8 mouse cellular contexts compared by ENCODE assay signal in the genomic region with DNA sequence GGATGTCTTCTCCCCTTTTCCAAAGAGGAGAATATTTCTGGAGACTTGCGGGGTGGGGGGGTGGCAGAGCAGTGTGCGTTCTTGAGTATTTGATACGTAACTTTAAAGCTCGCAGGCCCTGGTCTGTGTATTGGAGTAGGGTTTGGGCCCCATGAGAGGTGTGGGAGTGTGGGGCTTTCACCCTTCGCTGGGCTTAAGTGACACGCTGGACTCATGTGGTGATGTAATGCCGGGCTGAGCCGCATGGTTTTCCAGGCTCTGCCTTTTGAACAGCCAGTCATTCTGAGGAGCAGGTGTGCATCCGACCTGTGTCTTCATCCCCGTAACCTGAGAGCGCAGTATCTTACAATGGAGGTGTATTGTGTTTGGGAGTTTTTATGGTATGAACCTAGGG.
A peak's percentile ranks its signal among the peaks of the same experiment; 100 is the strongest.
DNase-seq lines count a peak whose midpoint lies in the region; ATAC-seq lines count a peak whose summit lies in the region.

No protein-coding gene starts in this region.

- H3K27ac ChIP-seq in heart, embryonic 16.5 days (ENCODE audit: low read length) = peak overlapping the region; percentile 92
- peak overlapping the region; percentile 97; the same call in 1 of the 2 replicates for H3K27ac ChIP-seq in hindbrain, embryonic 11.5 days (ENCODE audit: low read depth, low read length)
- H3K27ac ChIP-seq in midbrain, embryonic 15.5 days = peak overlapping the region; percentile 97

- H3K36me3 ChIP-seq in heart, embryonic 16.5 days (ENCODE audit: control insufficient read depth, insufficient read depth) = no peaks in the 10 kb centered on the region
- H3K36me3 ChIP-seq in hindbrain, embryonic 11.5 days (ENCODE audit: control insufficient read depth, insufficient read depth, low read length) = no peaks in the 10 kb centered on the region
- H3K36me3 ChIP-seq in midbrain, embryonic 15.5 days (replicated peaks) = no peaks in the 10 kb centered on the region

- DNase-seq in heart, adult 9 months (ENCODE audit: low spot score in 2 of 2) = no peak
- DNase-seq in cerebellum, adult 9-10 months = peak; percentile 73
- DNase-seq in hindbrain, embryonic 11.5 days (ENCODE audit: low spot score) = peak; percentile 60
- no peak for DNase-seq in thymus, adult 18-20 months
- DNase-seq in layer of hippocampus, adult 9-10 months (ENCODE audit: low spot score) = no peak
- no peak for DNase-seq in kidney, postnatal 10 days

- peak overlapping the region; percentile 88 for H3K9ac ChIP-seq in heart, embryonic 16.5 days (ENCODE audit: low read length)
- peak overlapping the region; percentile 95 for H3K9ac ChIP-seq in hindbrain, embryonic 11.5 days (ENCODE audit: low read depth, low read length)
- peak overlapping the region; percentile 92 for H3K9ac ChIP-seq in midbrain, embryonic 15.5 days

- 35% methylated on average over 11 of the region's 11 CpGs for WGBS in heart, embryonic 16.5 days
- 19% methylated on average over 11 of the region's 11 CpGs for WGBS in hindbrain, embryonic 11.5 days
- 13% methylated on average over 11 of the region's 11 CpGs for whole genome bisulfite sequencing in midbrain, embryonic 15.5 days

- H3K4me1 ChIP-seq in heart, embryonic 16.5 days (ENCODE audit: control insufficient read depth, insufficient read depth, low read length) = peaks cover 72% of the 10 kb centered on the region
- H3K4me1 ChIP-seq in hindbrain, embryonic 11.5 days (replicated peaks; ENCODE audit: control insufficient read depth, insufficient read depth, low read length) = peaks cover 13% of the 10 kb centered on the region
- peaks cover 50% of the 10 kb centered on the region for H3K4me1 ChIP-seq in midbrain, embryonic 15.5 days

- H3K9me3 ChIP-seq in heart, embryonic 16.5 days (replicated peaks; ENCODE audit: control insufficient read depth, low read length) = no peaks in the 10 kb centered on the region
- no peaks in the 10 kb centered on the region for H3K9me3 ChIP-seq in hindbrain, embryonic 11.5 days (ENCODE audit: control insufficient read depth, low read length)
- no peaks in the 10 kb centered on the region for H3K9me3 ChIP-seq in midbrain, embryonic 15.5 days

- no peaks in the 10 kb centered on the region for H3K27me3 ChIP-seq in heart, embryonic 16.5 days (ENCODE audit: control insufficient read depth, insufficient read depth, low read length)
- H3K27me3 ChIP-seq in hindbrain, embryonic 11.5 days (ENCODE audit: control insufficient read depth, insufficient read depth, low read length) = no peaks in the 10 kb centered on the region
- no peaks in the 10 kb centered on the region for H3K27me3 ChIP-seq in midbrain, embryonic 15.5 days (replicated peaks)

- no peak for ATAC-seq in heart, embryonic 16.5 days (replicated peaks; ENCODE audit: extremely low read depth, insufficient read depth, low FRiP score)
- peak; percentile 14; the same call in 1 of the 2 replicates for ATAC-seq in hindbrain, embryonic 11.5 days (ENCODE audit: low FRiP score)
- ATAC-seq in midbrain, embryonic 15.5 days (replicated peaks) = 0 out of 2 replicates have a peak, but pooled peaks have one; percentile 23

- H3K4me2 ChIP-seq in heart, embryonic 16.5 days (ENCODE audit: low read depth, low read length) = peak overlapping the region; percentile 84
- H3K4me2 ChIP-seq in hindbrain, embryonic 11.5 days (replicated peaks; ENCODE audit: low read depth, low read length) = peak overlapping the region; percentile 83
- peak overlapping the region; percentile 81 for H3K4me2 ChIP-seq in midbrain, embryonic 15.5 days

- peak overlapping the region; percentile 64 for H3K4me3 ChIP-seq in heart, embryonic 16.5 days (ENCODE audit: low read length)
- peak overlapping the region; percentile 73 for H3K4me3 ChIP-seq in hindbrain, embryonic 11.5 days (ENCODE audit: low read depth, low read length)
- H3K4me3 ChIP-seq in midbrain, embryonic 15.5 days = peak overlapping the region; percentile 67

Comparison
In these comparisons a context has a peak if more than half of its experiments do, and no peak if none do; other contexts are left out.
1. DNase-seq: peak in cerebellum, adult 9-10 months (single experiment) and hindbrain, embryonic 11.5 days (single experiment); none in heart, adult 9 months (0 of 2), thymus, adult 18-20 months (0 of 2), layer of hippocampus, adult 9-10 months (single experiment) and kidney, postnatal 10 days (single experiment).
2. Peak in every context shown above with its lines, with median percentiles within 50 percentile points of each other: H3K27ac ChIP-seq, H3K4me2 ChIP-seq, H3K4me3 ChIP-seq and H3K9ac ChIP-seq.